Mouse (Mus musculus) midbrain, postnatal 0 days (tissue): ENCODE data around the gene Lrch3. TPM values are rescaled to one million over a fixed set of nuclear protein-coding genes. Genes with fewer than 3 reads are reported as not detected.

ENCODE experiments used
- ATAC-seq: fragments of 200-750 bp; cut with Nextera tagmentation; 2 replicates; pipeline ENCODE4 v1.8.0; 2017; ENCODE audit warnings: moderate number of reproducible peaks, mild to moderate bottlenecking, moderate TSS enrichment, moderate library complexity; ENCODE audit not compliant: low FRiP score
- DNase-seq: peaks from one replicate; pipeline ENCODE4 v3.0.0-alpha.2; 2015; ENCODE audit warnings: low spot score
- H3K27ac ChIP-seq: fragments of 300-500 bp; sonication (generic); 2 replicates; pipeline ENCODE4 v1.5.1; 2014; ENCODE audit warnings: low read depth, mild to moderate bottlenecking, low read length, mixed read lengths
- H3K27me3 ChIP-seq: fragments of 300-500 bp; sonication (generic); 2 replicates; pipeline ENCODE4 v1.6.1; 2014; ENCODE audit warnings: low read length, control low read depth, mixed read lengths; ENCODE audit not compliant: insufficient read depth
- H3K36me3 ChIP-seq: fragments of 300-500 bp; sonication (generic); 2 replicates; pipeline ENCODE4 v1.6.1; 2014; ENCODE audit warnings: low read length, control low read depth, mixed read lengths; ENCODE audit not compliant: insufficient read depth
- H3K4me1 ChIP-seq: fragments of 300-500 bp; sonication (generic); 2 replicates; pipeline ENCODE4 v1.6.1; 2014; ENCODE audit warnings: mild to moderate bottlenecking, control low read depth, antibody characterized with exemption, low read length, mixed read lengths; ENCODE audit not compliant: insufficient read depth
- H3K4me2 ChIP-seq: fragments of 300-500 bp; sonication (generic); 2 replicates; pipeline ENCODE4 v1.6.1; 2014; ENCODE audit warnings: low read depth, mild to moderate bottlenecking, low read length, mixed read lengths; ENCODE audit not compliant: poor library complexity, severe bottlenecking
- H3K4me3 ChIP-seq: fragments of 300-500 bp; sonication (generic); 2 replicates; pipeline ENCODE4 v1.5.1; 2014; ENCODE audit warnings: low read depth, mild to moderate bottlenecking, low read length, moderate library complexity
- H3K9ac ChIP-seq: fragments of 300-500 bp; sonication (generic); replicated peaks from 2 replicates; pipeline ENCODE4 v1.6.1; 2014; ENCODE audit warnings: mild to moderate bottlenecking, low read length, moderate library complexity, mixed read lengths; ENCODE audit not compliant: poor library complexity, severe bottlenecking
- H3K9me3 ChIP-seq: fragments of 300-500 bp; sonication (generic); 2 replicates; pipeline ENCODE4 v1.6.1; 2016; ENCODE audit warnings: low read length, control low read depth
- CTCF ChIP-seq: IDR thresholded peaks from 2 replicates; pipeline ENCODE4 v1.5.1; 2016; ENCODE audit warnings: antibody characterized with exemption, mild to moderate bottlenecking
- WGBS: fragments of 180-500 bp; shearing (Covaris S2); extraction: QIAGEN DNeasy Blood & Tissue Kit; methylation state at CpG from one replicate; pipeline ENCODE4 v1.1.7; 2014; 5-methylcytosine and 5-hydroxymethylcytosine counted together
- polyA plus RNA-seq: library from polyadenylated mRNA; unstranded; fragments of >200 nt; fragmentation: Nextera tagmentation; extraction: Ambion mirVana; gene quantifications from 2 replicates; pipeline ENCODE4 v1.2.1, GENCODE M21; 2015
- total RNA-seq: library from RNA; depleted of rRNA; stranded (reverse); fragments of >200 nt; gene quantifications from 2 replicates; pipeline ENCODE4 v1.2.3, GENCODE M21; 2014; rRNA removed

Gene Lrch3
- total RNA-seq (38.9 and 40.6 TPM in 2 replicates), polyA plus RNA-seq (23.5 and 25.3 TPM in 2 replicates)

- H3K9me3 ChIP-seq: no peaks in the 10 kb centered on the region
- no peak for TF ChIP-seq CTCF
- peak within 1 kb of the TSS; percentile 72 for H3K4me2 ChIP-seq
- peak within 1 kb of the TSS; percentile 85 for H3K4me3 ChIP-seq
- peak within 1 kb of the TSS; percentile 88 for H3K9ac ChIP-seq
- no peaks in the 10 kb centered on the region for H3K36me3 ChIP-seq
- H3K27ac ChIP-seq: peak within 1 kb of the TSS; percentile 85
- no peaks in the 10 kb centered on the region for H3K4me1 ChIP-seq
- ATAC-seq (peak; percentile 94), DNase-seq (peak; percentile 93)
- no peaks in the 10 kb centered on the region for H3K27me3 ChIP-seq
- WGBS: under 1% methylated on average over 70 of the region's 85 CpGs
These were observed at the start of gene Lrch3 for GRCm38 (mm10) chr16:32913937-32914881. Gene Lrch3 (plus strand): TSS chr16:32914100.

DNA sequence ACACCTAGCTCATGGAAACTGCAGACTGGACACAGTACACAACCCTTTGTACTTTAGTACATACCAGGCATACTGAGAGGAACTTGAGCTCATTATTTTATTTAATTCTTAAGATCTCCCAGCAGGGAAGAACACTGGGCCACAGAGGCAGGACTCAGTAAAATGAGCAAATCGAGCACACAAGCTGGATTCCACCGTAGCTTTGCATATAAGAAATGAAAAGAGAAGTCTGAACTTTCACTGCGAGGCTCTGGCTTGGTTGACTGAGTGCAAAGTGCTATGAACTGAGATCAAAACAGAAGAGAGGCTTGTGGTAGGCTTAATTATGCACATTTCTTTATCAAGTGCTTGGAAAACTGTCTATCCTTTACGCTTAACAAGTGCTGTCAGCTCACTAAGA is 48.5 kb upstream of the Lrch3 start:
- ATAC-seq: no peak
- no peak overlapping the region for H3K27ac ChIP-seq
- no peaks in the 10 kb centered on the region for H3K36me3 ChIP-seq
- no peaks in the 10 kb centered on the region for H3K27me3 ChIP-seq
- TF ChIP-seq CTCF: no peak
- H3K4me2 ChIP-seq: no peak overlapping the region
- H3K4me1 ChIP-seq: peaks cover 16% of the 10 kb centered on the region
- WGBS: 65% methylated on average over 4 of the region's 4 CpGs
- H3K9ac ChIP-seq: no peak overlapping the region
- no peak overlapping the region for H3K4me3 ChIP-seq
- no peak for DNase-seq
- H3K9me3 ChIP-seq: no peaks in the 10 kb centered on the region

DNA sequence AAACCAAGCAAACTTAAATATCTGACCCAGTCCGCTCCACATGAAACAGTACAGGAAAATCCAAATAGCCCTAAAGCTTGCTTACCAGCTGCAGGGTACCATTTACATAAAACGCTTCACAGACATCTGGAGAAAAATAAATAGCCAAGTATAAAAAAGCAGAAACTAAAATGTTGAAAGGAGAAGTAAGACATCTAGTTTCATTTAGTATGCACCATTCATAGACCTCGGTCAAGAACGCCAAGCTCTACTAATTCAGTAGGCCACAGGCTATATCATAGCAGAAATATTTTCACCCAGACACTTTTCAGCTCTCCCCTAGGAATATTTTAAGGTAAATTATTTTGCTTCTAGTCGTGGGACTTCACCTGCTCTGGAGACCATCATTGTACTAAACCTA is 47.2 kb upstream of the Lrch3 start:
- Histone ChIP-seq H3K9ac (no peak overlapping the region; the same call in 1 of the 2 replicates), H3K27me3 (no peaks in the 10 kb centered on the region), H3K4me1 (peaks cover 16% of the 10 kb centered on the region), H3K27ac (no peak overlapping the region), H3K36me3 (no peaks in the 10 kb centered on the region), H3K4me2 (peak overlapping the region; percentile 71), H3K4me3 (peak overlapping the region; percentile 73), H3K9me3 (no peaks in the 10 kb centered on the region)
- DNase-seq (no peak), ATAC-seq (no peak)
- 85% methylated on average over 5 of the region's 5 CpGs for WGBS
- no peak for TF ChIP-seq CTCF

DNA sequence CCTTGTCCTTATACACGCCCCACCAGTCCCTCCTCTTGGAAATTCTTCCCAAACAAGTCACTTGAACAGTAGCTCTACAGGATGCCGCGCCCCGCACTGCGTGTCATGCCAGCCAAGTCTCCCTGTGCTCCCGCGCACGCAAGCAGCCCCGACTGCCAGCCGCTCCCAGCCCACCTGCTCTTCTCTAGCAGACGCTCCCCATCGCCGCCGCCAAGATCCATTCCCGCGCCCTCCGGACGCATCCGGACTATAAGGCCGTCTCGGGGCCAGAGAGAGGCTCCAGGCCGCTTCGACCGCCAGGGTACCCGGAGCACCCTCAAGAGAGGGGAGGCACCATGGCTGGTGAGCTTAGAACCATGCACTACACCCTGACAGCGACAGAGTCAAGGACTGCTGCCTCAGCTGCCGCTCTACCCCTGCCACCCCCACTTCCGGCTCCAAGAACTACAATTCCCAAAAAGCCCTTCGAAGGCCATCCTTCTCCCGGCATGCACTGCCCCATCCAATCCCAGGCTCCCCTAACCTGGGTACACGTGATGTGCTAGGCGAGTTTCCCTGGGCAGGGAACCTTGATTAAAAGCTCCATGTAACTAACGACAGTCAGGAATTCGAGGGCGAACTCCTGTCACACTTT is 45.9 kb upstream of the Lrch3 start:
- Histone ChIP-seq H3K27me3 (no peaks in the 10 kb centered on the region), H3K4me3 (peak overlapping the region; percentile 73), H3K36me3 (no peaks in the 10 kb centered on the region), H3K4me1 (peaks cover 16% of the 10 kb centered on the region), H3K9ac (peak overlapping the region; percentile 66), H3K4me2 (peak overlapping the region; percentile 71), H3K9me3 (no peaks in the 10 kb centered on the region), H3K27ac (peak overlapping the region; percentile 82)
- DNase-seq: peak; percentile 95
- 0 out of 2 replicates have a peak, but pooled peaks have one; percentile 4 for TF ChIP-seq CTCF
- WGBS: under 1% methylated on average over 35 of the region's 35 CpGs
- peak; percentile 99 for ATAC-seq

DNA sequence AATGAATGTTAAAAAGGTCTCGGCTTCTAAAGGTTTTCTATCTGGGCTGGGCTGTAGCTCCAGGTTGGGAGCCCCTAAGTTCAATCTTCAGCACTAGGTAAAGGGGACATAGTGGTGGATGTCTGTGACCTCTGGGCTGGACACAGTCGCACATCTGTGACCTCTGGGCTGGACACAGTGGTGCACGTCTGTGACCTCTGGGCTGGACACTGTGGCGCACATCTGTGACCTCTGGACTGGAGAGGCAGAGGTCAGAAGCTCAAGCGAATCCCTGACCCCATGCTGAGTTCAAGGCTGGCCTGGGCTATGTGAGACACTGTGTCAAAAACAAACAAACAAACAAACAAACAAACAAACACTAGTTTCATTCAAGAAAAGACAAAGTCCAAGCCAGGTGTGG is 43.7 kb upstream of the Lrch3 start:
- no peak for DNase-seq
- 66% methylated on average over 5 of the region's 5 CpGs for WGBS
- H3K4me1 ChIP-seq: peaks cover 16% of the 10 kb centered on the region
- no peaks in the 10 kb centered on the region for H3K9me3 ChIP-seq
- H3K27ac ChIP-seq: no peak overlapping the region
- H3K9ac ChIP-seq: no peak overlapping the region
- H3K36me3 ChIP-seq: no peaks in the 10 kb centered on the region
- H3K27me3 ChIP-seq: no peaks in the 10 kb centered on the region
- H3K4me3 ChIP-seq: no peak overlapping the region
- ATAC-seq: no peak
- no peak overlapping the region for H3K4me2 ChIP-seq
- no peak for TF ChIP-seq CTCF
